17 mouse cellular contexts compared by ENCODE assay signal in the genomic region with DNA sequence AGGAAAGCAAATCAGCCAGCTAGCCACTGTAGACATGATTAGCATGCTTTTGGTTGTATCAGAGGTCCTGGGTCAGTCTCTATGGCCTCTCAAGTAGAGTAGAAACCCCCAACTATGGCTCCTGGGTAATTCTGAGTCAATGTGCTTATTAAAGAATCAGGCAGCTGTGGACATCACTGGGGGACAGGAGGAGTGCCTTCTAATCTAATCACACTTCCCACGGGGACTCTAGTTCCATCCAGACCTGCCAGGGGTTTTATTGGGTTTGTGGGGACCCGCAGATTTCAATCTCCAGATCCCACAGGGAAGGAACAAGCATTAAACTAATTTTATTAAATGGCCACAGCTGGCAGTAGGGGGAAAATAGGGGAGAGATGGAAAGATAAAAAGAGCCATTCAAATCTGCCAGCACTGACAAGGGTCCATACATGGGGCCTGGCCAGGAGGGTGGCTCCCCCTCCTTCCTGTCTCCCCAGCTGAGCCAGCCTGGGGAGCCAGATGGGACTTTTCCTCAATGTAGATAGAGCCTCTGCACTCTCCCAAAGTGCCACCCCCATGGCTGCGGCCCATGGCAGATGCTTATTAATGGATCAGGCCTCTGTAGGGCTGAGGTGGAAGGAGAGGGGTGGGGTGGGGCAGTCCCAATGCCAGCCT. TPM values are rescaled to one million over a fixed set of nuclear protein-coding genes. Genes with fewer than 3 reads are reported as not detected.
A peak's percentile ranks its signal among the peaks of the same experiment; 100 is the strongest.
DNase-seq lines count a peak whose midpoint lies in the region; ATAC-seq lines count a peak whose summit lies in the region.
"Had no signal": no experiment of that assay in that cellular context is flagged by ENCODE, and none has a peak within 500 bp of the region (broad histone marks: within the 10 kb centered on the region; RNA-seq: fewer than 3 reads in every experiment).

No protein-coding gene starts in this region.

- no peak overlapping the region for H3K4me3 ChIP-seq in forebrain, embryonic 14.5 days (ENCODE audit: low read depth, low read length)
- H3K4me3 ChIP-seq in forebrain, embryonic 11.5 days (ENCODE audit: low read depth, low read length) = no peak overlapping the region
- no peak overlapping the region for H3K4me3 ChIP-seq in midbrain, embryonic 12.5 days
- no peak overlapping the region for H3K4me3 ChIP-seq in midbrain, embryonic 10.5 days
- H3K4me3 ChIP-seq in hindbrain, embryonic 13.5 days = no peak overlapping the region
- no peak overlapping the region for H3K4me3 ChIP-seq in neural tube, embryonic 14.5 days (ENCODE audit: low read depth, low read length)
- H3K4me3 ChIP-seq: left cerebral cortex, adult 2 months had no signal

- H3K4me2 ChIP-seq in forebrain, embryonic 14.5 days (ENCODE audit: low read length) = no peak overlapping the region
- no peak overlapping the region for H3K4me2 ChIP-seq in forebrain, embryonic 11.5 days (ENCODE audit: low read depth, low read length, severe bottlenecking)
- H3K4me2 ChIP-seq in midbrain, embryonic 12.5 days (replicated peaks) = no peak overlapping the region
- no peak overlapping the region for H3K4me2 ChIP-seq in hindbrain, embryonic 13.5 days
- no peak overlapping the region for H3K4me2 ChIP-seq in neural tube, embryonic 14.5 days (ENCODE audit: low read depth, low read length)

- H3K4me1 ChIP-seq in forebrain, embryonic 14.5 days (ENCODE audit: control insufficient read depth, insufficient read depth, low read length) = no peaks in the 10 kb centered on the region
- peaks cover 4% of the 10 kb centered on the region; the same call in 1 of the 2 replicates for H3K4me1 ChIP-seq in forebrain, embryonic 11.5 days (replicated peaks; ENCODE audit: control insufficient read depth, insufficient read depth, low read length)
- peaks cover 30% of the 10 kb centered on the region for H3K4me1 ChIP-seq in midbrain, embryonic 12.5 days
- peaks cover 30% of the 10 kb centered on the region for H3K4me1 ChIP-seq in midbrain, embryonic 10.5 days
- peaks cover 50% of the 10 kb centered on the region for H3K4me1 ChIP-seq in hindbrain, embryonic 13.5 days (replicated peaks)
- H3K4me1 ChIP-seq in neural tube, embryonic 14.5 days (ENCODE audit: control insufficient read depth, insufficient read depth, low read length) = peaks cover 10% of the 10 kb centered on the region

- no peak overlapping the region for H3K9ac ChIP-seq in forebrain, embryonic 14.5 days (ENCODE audit: low read length)
- no peak overlapping the region for H3K9ac ChIP-seq in forebrain, embryonic 11.5 days (ENCODE audit: low read length)
- H3K9ac ChIP-seq in midbrain, embryonic 12.5 days (replicated peaks) = no peak overlapping the region
- no peak overlapping the region for H3K9ac ChIP-seq in hindbrain, embryonic 13.5 days
- no peak overlapping the region for H3K9ac ChIP-seq in neural tube, embryonic 14.5 days (replicated peaks; ENCODE audit: low read depth, low read length)

- peak; percentile 23; the same call in 1 of the 2 replicates for ATAC-seq in forebrain, embryonic 14.5 days
- ATAC-seq in forebrain, embryonic 11.5 days (replicated peaks; ENCODE audit: low FRiP score) = no peak
- ATAC-seq in midbrain, embryonic 12.5 days (ENCODE audit: low FRiP score, low read depth) = no peak; the same call in 1 of the 2 replicates
- peak; percentile 71 for ATAC-seq in hindbrain, embryonic 13.5 days (ENCODE audit: low FRiP score)
- peak; percentile 76; the same call in 1 of the 2 replicates for ATAC-seq in neural tube, embryonic 14.5 days (ENCODE audit: low read depth)
- ATAC-seq: activated CD4-positive, CD25-positive, alpha-beta regulatory T cell, adult 4 months had no signal

- peak; percentile 20 for DNase-seq in forebrain, embryonic 14.5 days (ENCODE audit: low spot score)
- no peak for DNase-seq in forebrain, embryonic 11.5 days (ENCODE audit: low spot score)
- DNase-seq in midbrain, embryonic 10.5 days (ENCODE audit: low spot score) = no peak
- DNase-seq in embryo, embryonic 10.5 days (ENCODE audit: low spot score) = no peak
- DNase-seq in testis, postnatal 14 days (ENCODE audit: low spot score) = no peak
- DNase-seq: cerebellum, postnatal 25 days; heart, postnatal 4 days; lung, postnatal 10 days; thymus, postnatal 36 days had no signal

- H3K27ac ChIP-seq in forebrain, embryonic 14.5 days (ENCODE audit: low read depth, low read length) = no peak overlapping the region
- H3K27ac ChIP-seq in forebrain, embryonic 11.5 days (ENCODE audit: low read depth, low read length) = no peak overlapping the region
- H3K27ac ChIP-seq in midbrain, embryonic 12.5 days (replicated peaks) = 0 out of 2 replicates have a peak overlapping the region, but pooled peaks have one; percentile 32
- H3K27ac ChIP-seq in midbrain, embryonic 10.5 days (replicated peaks) = no peak overlapping the region
- no peak overlapping the region for H3K27ac ChIP-seq in hindbrain, embryonic 13.5 days
- H3K27ac ChIP-seq in neural tube, embryonic 14.5 days (ENCODE audit: low read depth, low read length) = no peak overlapping the region
- H3K27ac ChIP-seq: kidney, postnatal 0 days; left cerebral cortex, adult 2 months had no signal

- no peaks in the 10 kb centered on the region for H3K27me3 ChIP-seq in forebrain, embryonic 14.5 days (replicated peaks; ENCODE audit: control insufficient read depth, insufficient read depth, low read length)
- no peaks in the 10 kb centered on the region; the same call in 1 of the 2 replicates for H3K27me3 ChIP-seq in forebrain, embryonic 11.5 days (ENCODE audit: control insufficient read depth, insufficient read depth, low read length)
- peaks cover 43% of the 10 kb centered on the region for H3K27me3 ChIP-seq in midbrain, embryonic 12.5 days
- peaks cover 65% of the 10 kb centered on the region for H3K27me3 ChIP-seq in midbrain, embryonic 10.5 days (ENCODE audit: low read depth, poor library complexity, severe bottlenecking)
- peaks cover 63% of the 10 kb centered on the region for H3K27me3 ChIP-seq in hindbrain, embryonic 13.5 days
- H3K27me3 ChIP-seq in neural tube, embryonic 14.5 days (ENCODE audit: control insufficient read depth, insufficient read depth, low read length) = peaks cover 4% of the 10 kb centered on the region; the same call in 1 of the 2 replicates

- no peaks in the 10 kb centered on the region for H3K36me3 ChIP-seq in forebrain, embryonic 14.5 days (ENCODE audit: control insufficient read depth, insufficient read depth, low read length)
- H3K36me3 ChIP-seq in forebrain, embryonic 11.5 days (ENCODE audit: control insufficient read depth, insufficient read depth, low read length) = no peaks in the 10 kb centered on the region
- no peaks in the 10 kb centered on the region for H3K36me3 ChIP-seq in midbrain, embryonic 12.5 days
- no peaks in the 10 kb centered on the region for H3K36me3 ChIP-seq in midbrain, embryonic 10.5 days
- no peaks in the 10 kb centered on the region for H3K36me3 ChIP-seq in hindbrain, embryonic 13.5 days
- H3K36me3 ChIP-seq in neural tube, embryonic 14.5 days (ENCODE audit: control insufficient read depth, insufficient read depth, low read length) = no peaks in the 10 kb centered on the region

- WGBS in forebrain, embryonic 14.5 days = 73% methylated on average over 3 of the region's 3 CpGs
- 78% methylated on average over 3 of the region's 3 CpGs for WGBS in forebrain, embryonic 11.5 days
- WGBS in midbrain, embryonic 12.5 days = 64% methylated on average over 3 of the region's 3 CpGs
- 82% methylated on average over 3 of the region's 3 CpGs for WGBS in midbrain, embryonic 10.5 days
- 38% methylated on average over 3 of the region's 3 CpGs for WGBS in hindbrain, embryonic 13.5 days
- 26% methylated on average over 3 of the region's 3 CpGs for WGBS in neural tube, embryonic 14.5 days

- H3K9me3 ChIP-seq in forebrain, embryonic 14.5 days (replicated peaks; ENCODE audit: control insufficient read depth, low read length) = no peaks in the 10 kb centered on the region
- no peaks in the 10 kb centered on the region for H3K9me3 ChIP-seq in forebrain, embryonic 11.5 days (ENCODE audit: control insufficient read depth, low read length)
- no peaks in the 10 kb centered on the region for H3K9me3 ChIP-seq in midbrain, embryonic 12.5 days
- no peaks in the 10 kb centered on the region for H3K9me3 ChIP-seq in midbrain, embryonic 10.5 days (replicated peaks)
- no peaks in the 10 kb centered on the region for H3K9me3 ChIP-seq in hindbrain, embryonic 13.5 days
- no peaks in the 10 kb centered on the region for H3K9me3 ChIP-seq in neural tube, embryonic 14.5 days (ENCODE audit: control insufficient read depth, low read length)

RNA-seq across cellular contexts. Expression of gene C1ql1, which starts 8.8 kb away (rescaled TPM):
- polyA plus RNA-seq in forebrain, embryonic 14.5 days (2014; fragmentation: Nextera tagmentation; extraction: Ambion mirVana) = 1.9 and 2.5 TPM in 2 replicates
- 3.9 and 4.5 TPM in 2 replicates for polyA plus RNA-seq in forebrain, embryonic 11.5 days (2014; fragmentation: Nextera tagmentation; extraction: Ambion mirVana)
- polyA plus RNA-seq in midbrain, embryonic 12.5 days (2016; fragmentation: Nextera tagmentation; extraction: Ambion mirVana) = 12.7 and 15.3 TPM in 2 replicates
- 3.0 and 5.8 TPM in 2 replicates for polyA plus RNA-seq in midbrain, embryonic 10.5 days (2016; fragmentation: Nextera tagmentation; extraction: Ambion mirVana)
- 5.2 and 5.7 TPM in 2 replicates for polyA plus RNA-seq in hindbrain, embryonic 13.5 days (2015; fragmentation: Nextera tagmentation; extraction: Ambion mirVana)
- polyA plus RNA-seq in neural tube, embryonic 14.5 days (2014; fragmentation: Nextera tagmentation; extraction: Ambion mirVana) = 5.6 and 6.8 TPM in 2 replicates
- polyA plus RNA-seq: activated CD4-positive, CD25-positive, alpha-beta regulatory T cell, adult 4 months had no signal

RNA-seq across cellular contexts. Expression of gene Kif18b, which starts 12.7 kb away (rescaled TPM):
- 4.3 and 5.1 TPM in 2 replicates for polyA plus RNA-seq in forebrain, embryonic 14.5 days (2014; fragmentation: Nextera tagmentation; extraction: Ambion mirVana)
- polyA plus RNA-seq in forebrain, embryonic 11.5 days (2014; fragmentation: Nextera tagmentation; extraction: Ambion mirVana) = 13.0 and 13.3 TPM in 2 replicates
- 9.1 and 9.7 TPM in 2 replicates for polyA plus RNA-seq in midbrain, embryonic 12.5 days (2016; fragmentation: Nextera tagmentation; extraction: Ambion mirVana)
- 12.4 and 14.0 TPM in 2 replicates for polyA plus RNA-seq in midbrain, embryonic 10.5 days (2016; fragmentation: Nextera tagmentation; extraction: Ambion mirVana)
- 2.4 and 2.6 TPM in 2 replicates for polyA plus RNA-seq in hindbrain, embryonic 13.5 days (2015; fragmentation: Nextera tagmentation; extraction: Ambion mirVana)
- 0.84 and 0.88 TPM in 2 replicates for polyA plus RNA-seq in neural tube, embryonic 14.5 days (2014; fragmentation: Nextera tagmentation; extraction: Ambion mirVana)

RNA-seq across cellular contexts. Expression of gene Gfap, which starts 36.9 kb away (rescaled TPM):
- polyA plus RNA-seq in forebrain, embryonic 14.5 days (2014; fragmentation: Nextera tagmentation; extraction: Ambion mirVana) = 0.23 and 0.37 TPM in 2 replicates
- 0.09 TPM in 1 of 2 replicates, not detected in the other for polyA plus RNA-seq in forebrain, embryonic 11.5 days (2014; fragmentation: Nextera tagmentation; extraction: Ambion mirVana)
- not detected in 2 replicates for polyA plus RNA-seq in midbrain, embryonic 12.5 days (2016; fragmentation: Nextera tagmentation; extraction: Ambion mirVana)
- polyA plus RNA-seq in midbrain, embryonic 10.5 days (2016; fragmentation: Nextera tagmentation; extraction: Ambion mirVana) = 0.05 and 0.09 TPM in 2 replicates
- 0.12 and 0.18 TPM in 2 replicates for polyA plus RNA-seq in hindbrain, embryonic 13.5 days (2015; fragmentation: Nextera tagmentation; extraction: Ambion mirVana)
- polyA plus RNA-seq in neural tube, embryonic 14.5 days (2014; fragmentation: Nextera tagmentation; extraction: Ambion mirVana) = 0.17 and 0.88 TPM in 2 replicates
- polyA plus RNA-seq: activated CD4-positive, CD25-positive, alpha-beta regulatory T cell, adult 4 months had no signal

RNA-seq across cellular contexts. Expression of gene Fam187a, which starts 52.7 kb away (rescaled TPM):
- 0.19 TPM in 1 of 2 replicates, not detected in the other for polyA plus RNA-seq in forebrain, embryonic 14.5 days (2014; fragmentation: Nextera tagmentation; extraction: Ambion mirVana)
- not detected in 2 replicates for polyA plus RNA-seq in forebrain, embryonic 11.5 days (2014; fragmentation: Nextera tagmentation; extraction: Ambion mirVana)
- not detected in 2 replicates for polyA plus RNA-seq in midbrain, embryonic 12.5 days (2016; fragmentation: Nextera tagmentation; extraction: Ambion mirVana)
- polyA plus RNA-seq in midbrain, embryonic 10.5 days (2016; fragmentation: Nextera tagmentation; extraction: Ambion mirVana) = not detected in 2 replicates
- not detected in 2 replicates for polyA plus RNA-seq in hindbrain, embryonic 13.5 days (2015; fragmentation: Nextera tagmentation; extraction: Ambion mirVana)
- 0.17 TPM in 1 of 2 replicates, not detected in the other for polyA plus RNA-seq in neural tube, embryonic 14.5 days (2014; fragmentation: Nextera tagmentation; extraction: Ambion mirVana)
- polyA plus RNA-seq: activated CD4-positive, CD25-positive, alpha-beta regulatory T cell, adult 4 months; kidney, postnatal 0 days; limb, embryonic 14.5 days; stomach, embryonic 14.5 days had no signal

RNA-seq across cellular contexts. Expression of gene Ccdc103, which starts 56.7 kb away (rescaled TPM):
- polyA plus RNA-seq in forebrain, embryonic 14.5 days (2014; fragmentation: Nextera tagmentation; extraction: Ambion mirVana) = 2.6 and 2.8 TPM in 2 replicates
- 2.3 and 3.5 TPM in 2 replicates for polyA plus RNA-seq in forebrain, embryonic 11.5 days (2014; fragmentation: Nextera tagmentation; extraction: Ambion mirVana)
- 1.8 and 2.3 TPM in 2 replicates for polyA plus RNA-seq in midbrain, embryonic 12.5 days (2016; fragmentation: Nextera tagmentation; extraction: Ambion mirVana)
- polyA plus RNA-seq in midbrain, embryonic 10.5 days (2016; fragmentation: Nextera tagmentation; extraction: Ambion mirVana) = 2.2 and 2.7 TPM in 2 replicates
- polyA plus RNA-seq in hindbrain, embryonic 13.5 days (2015; fragmentation: Nextera tagmentation; extraction: Ambion mirVana) = 2.0 TPM in 2 replicates
- 2.1 and 2.4 TPM in 2 replicates for polyA plus RNA-seq in neural tube, embryonic 14.5 days (2014; fragmentation: Nextera tagmentation; extraction: Ambion mirVana)

Comparison
In these comparisons a context has a peak if more than half of its experiments do, and no peak if none do; other contexts are left out.
1. ATAC-seq: peak in forebrain, embryonic 14.5 days (single experiment), hindbrain, embryonic 13.5 days (single experiment) and neural tube, embryonic 14.5 days (single experiment); none in forebrain, embryonic 11.5 days (single experiment) and midbrain, embryonic 12.5 days (single experiment).